Comparison of ENCODE assay signal across 10 mouse cellular contexts in the genomic region with DNA sequence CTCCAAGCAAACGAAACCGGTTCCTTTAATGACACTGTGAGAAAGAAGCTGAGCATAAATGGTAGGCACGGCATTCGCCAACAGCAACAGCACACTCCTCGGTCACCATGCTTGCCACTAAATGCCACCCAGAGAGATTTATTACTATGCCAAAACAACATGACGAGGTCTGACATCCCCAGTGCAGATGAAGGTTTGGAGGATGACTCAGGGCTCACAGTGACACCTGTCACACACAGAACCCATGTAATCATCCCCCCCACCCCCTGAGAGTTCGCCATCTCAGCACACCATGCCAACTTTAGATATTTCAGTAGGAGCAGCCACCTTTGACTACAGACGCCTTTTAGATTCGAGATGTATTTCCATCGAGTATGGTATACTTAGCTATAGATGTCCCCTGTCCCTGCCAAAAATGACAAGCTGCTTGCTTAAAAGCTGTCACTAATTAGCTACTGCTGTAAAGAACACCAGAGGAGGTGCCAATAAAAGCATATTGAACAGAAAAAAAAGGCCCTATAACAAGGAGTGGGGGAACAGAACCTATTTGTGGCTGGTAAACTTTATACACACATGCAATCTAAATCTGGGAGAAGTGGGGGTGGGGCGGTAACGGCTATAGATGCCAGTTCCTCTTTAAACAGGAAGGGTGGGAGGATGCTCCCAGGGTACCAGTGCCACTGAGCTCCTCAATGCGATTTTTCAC. TPM values are rescaled to one million over a fixed set of nuclear protein-coding genes. Genes with fewer than 3 reads are reported as not detected.
DNase-seq lines count a peak whose midpoint lies in the region; ATAC-seq lines count a peak whose summit lies in the region.
"Had no signal": no experiment of that assay in that cellular context is flagged by ENCODE, and none has a peak within 500 bp of the region (broad histone marks: within the 10 kb centered on the region; RNA-seq: fewer than 3 reads in every experiment).

No protein-coding gene starts in this region.

- peak; percentile 16 to 59 for DNase-seq in layer of hippocampus, postnatal 14 days (ENCODE audit: low spot score in 2 of 2)
- DNase-seq in layer of hippocampus, adult 9-10 months (ENCODE audit: low spot score): no peak
- DNase-seq in brain, adult 2 months (ENCODE audit: low read depth, low spot score): peak; percentile 71
- DNase-seq in left cerebral cortex, postnatal 25 days (ENCODE audit: low spot score in 2 of 2): peak; percentile 63 to 75
- DNase-seq in right cerebral cortex, postnatal 36 days (ENCODE audit: low spot score in 2 of 2): peak; percentile 45 to 58
- no peak for DNase-seq in urinary bladder, postnatal 10 days (ENCODE audit: low spot score)
- no peak for DNase-seq in hindbrain, embryonic 14.5 days (ENCODE audit: low spot score)
- DNase-seq: lung, embryonic 14.5 days had no signal

- no peak overlapping the region for H3K4me2 ChIP-seq in intestine, embryonic 15.5 days (replicated peaks)
- H3K4me2 ChIP-seq in hindbrain, embryonic 14.5 days (replicated peaks): no peak overlapping the region
- H3K4me2 ChIP-seq: lung, embryonic 14.5 days had no signal

- no peaks in the 10 kb centered on the region for H3K36me3 ChIP-seq in intestine, embryonic 15.5 days
- H3K36me3 ChIP-seq in hindbrain, embryonic 14.5 days (replicated peaks; ENCODE audit: control insufficient read depth, insufficient read depth): no peaks in the 10 kb centered on the region

- H3K4me3 ChIP-seq in intestine, embryonic 15.5 days (replicated peaks): no peak overlapping the region
- H3K4me3 ChIP-seq in hindbrain, embryonic 14.5 days (replicated peaks; ENCODE audit: low read length): no peak overlapping the region

- no peak overlapping the region for H3K9ac ChIP-seq in intestine, embryonic 15.5 days
- no peak overlapping the region for H3K9ac ChIP-seq in hindbrain, embryonic 14.5 days
- H3K9ac ChIP-seq: lung, embryonic 14.5 days had no signal

- no peaks in the 10 kb centered on the region for H3K27me3 ChIP-seq in intestine, embryonic 15.5 days (replicated peaks)
- H3K27me3 ChIP-seq in hindbrain, embryonic 14.5 days (ENCODE audit: control insufficient read depth, insufficient read depth, low read length): no peaks in the 10 kb centered on the region

- H3K27ac ChIP-seq in intestine, embryonic 15.5 days: no peak overlapping the region
- no peak overlapping the region for H3K27ac ChIP-seq in hindbrain, embryonic 14.5 days

- WGBS in intestine, embryonic 15.5 days: 74% methylated on average over 13 of the region's 13 CpGs
- WGBS in hindbrain, embryonic 14.5 days: 82% methylated on average over 13 of the region's 13 CpGs

- H3K9me3 ChIP-seq in intestine, embryonic 15.5 days: no peaks in the 10 kb centered on the region
- H3K9me3 ChIP-seq in hindbrain, embryonic 14.5 days (ENCODE audit: control insufficient read depth, low read length): no peaks in the 10 kb centered on the region
- H3K9me3 ChIP-seq: G1E had no signal

- intact Hi-C loops in left cerebral cortex, postnatal 25 days (cut with DNase I): no loop called here

- 0 out of 2 replicates have a peak, but pooled peaks cover 2% of the 10 kb centered on the region for H3K4me1 ChIP-seq in intestine, embryonic 15.5 days (replicated peaks)
- peaks cover 12% of the 10 kb centered on the region; the same call in 1 of the 2 replicates for H3K4me1 ChIP-seq in hindbrain, embryonic 14.5 days (replicated peaks; ENCODE audit: control insufficient read depth, insufficient read depth, low read length)

- ATAC-seq in intestine, embryonic 15.5 days: no peak
- ATAC-seq in hindbrain, embryonic 14.5 days (ENCODE audit: low FRiP score): no peak

RNA-seq across cellular contexts. Expression of a gene that starts 24.2 kb away (rescaled TPM):
- 10 to 100 TPM; 12.5 to 16.2 TPM for total RNA-seq in layer of hippocampus, postnatal 14 days (2021)
- 10 to 100 TPM; 20.1 to 23.1 TPM for total RNA-seq in left cerebral cortex, postnatal 25 days (2021)
- polyA plus RNA-seq in intestine, embryonic 15.5 days (2015; fragmentation: Nextera tagmentation; extraction: Ambion mirVana): 24.2 and 26.8 TPM in 2 replicates
- polyA plus RNA-seq in hindbrain, embryonic 14.5 days (2014; fragmentation: Nextera tagmentation; extraction: Ambion mirVana): 19.0 and 19.8 TPM in 2 replicates

RNA-seq across cellular contexts. Expression of a gene that starts 32.8 kb away (rescaled TPM):
- total RNA-seq in layer of hippocampus, postnatal 14 days (2021): 1 to 10 TPM; 4.4 to 5.1 TPM
- total RNA-seq in left cerebral cortex, postnatal 25 days (2021): 1 to 10 TPM; 2.1 to 2.2 TPM
- 5.5 and 6.0 TPM in 2 replicates for polyA plus RNA-seq in intestine, embryonic 15.5 days (2015; fragmentation: Nextera tagmentation; extraction: Ambion mirVana)
- polyA plus RNA-seq in hindbrain, embryonic 14.5 days (2014; fragmentation: Nextera tagmentation; extraction: Ambion mirVana): 1.4 and 1.7 TPM in 2 replicates

RNA-seq across cellular contexts. Expression of a gene that starts 55.6 kb away (rescaled TPM):
- 1 to 10 TPM; 7.0 to 8.7 TPM for total RNA-seq in layer of hippocampus, postnatal 14 days (2021)
- total RNA-seq in left cerebral cortex, postnatal 25 days (2021): 1 to 10 TPM; 6.3 to 9.7 TPM
- 4.7 and 6.7 TPM in 2 replicates for polyA plus RNA-seq in intestine, embryonic 15.5 days (2015; fragmentation: Nextera tagmentation; extraction: Ambion mirVana)
- 2.7 and 4.4 TPM in 2 replicates for polyA plus RNA-seq in hindbrain, embryonic 14.5 days (2014; fragmentation: Nextera tagmentation; extraction: Ambion mirVana)

Comparison
In these comparisons a context has a peak if more than half of its experiments do, and no peak if none do; other contexts are left out.
1. DNase-seq: peak in layer of hippocampus, postnatal 14 days (2 of 2), brain, adult 2 months (single experiment), left cerebral cortex, postnatal 25 days (2 of 2) and right cerebral cortex, postnatal 36 days (2 of 2); none in layer of hippocampus, adult 9-10 months (single experiment), urinary bladder, postnatal 10 days (single experiment) and hindbrain, embryonic 14.5 days (single experiment).